Mouse (Mus musculus): Measurements from ENCODE around the gene Gfod2. TPM values are rescaled to one million over a fixed set of nuclear protein-coding genes. Genes with fewer than 3 reads are reported as not detected.

The Gfod2 gene
- total and polyA plus RNA-seq, 3 experiments = 2.3 to 3.7 (median 3.7) TPM

DNA sequence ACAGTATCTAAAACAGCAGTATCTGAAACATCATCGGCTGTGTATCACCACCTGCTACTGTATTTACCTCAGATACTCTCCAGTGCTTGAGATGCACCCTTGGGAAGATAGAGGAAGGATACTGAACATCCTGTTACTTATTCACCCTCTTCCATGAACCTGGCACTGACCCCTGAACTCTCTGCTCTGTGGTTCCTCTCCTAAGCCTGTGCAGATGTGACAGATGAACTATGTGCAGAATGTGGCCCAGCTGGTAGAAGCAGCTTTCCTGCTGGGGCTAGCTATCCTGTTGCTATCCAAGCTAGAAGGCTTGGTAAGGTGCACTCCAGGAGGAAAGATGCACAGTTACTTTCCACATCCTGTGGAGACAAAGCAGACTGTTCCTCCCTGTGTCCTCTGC lies 34.9 kb upstream of the Gfod2 start:
- intact Hi-C loops (cut with DNase I) = no loop called here

DNA sequence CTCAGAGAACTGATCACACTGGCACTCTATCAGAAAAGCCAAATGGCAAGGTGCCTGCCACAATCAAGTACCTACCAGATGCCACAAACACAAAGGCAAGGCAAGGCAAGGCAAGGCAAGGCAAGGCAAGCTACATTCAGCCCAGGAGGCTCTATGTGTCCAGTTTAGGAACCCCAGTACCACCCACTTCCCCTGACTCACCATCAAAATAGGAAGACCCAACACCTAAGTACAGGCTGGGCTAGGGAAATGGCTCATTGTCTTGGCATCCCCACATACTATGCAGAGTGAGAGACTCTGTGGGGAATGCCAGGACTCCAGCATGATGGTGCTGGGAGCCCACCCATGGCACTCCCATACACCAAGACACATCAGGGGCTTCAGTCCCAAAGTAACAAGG lies 31.2 kb upstream of the Gfod2 start:
- Histone ChIP-seq H3K4me3 (no peak overlapping the region), H3K4me1 (ENCODE audit: control insufficient read depth, insufficient read depth, low read length) (peaks cover 9% of the 10 kb centered on the region), H3K27ac (no peak overlapping the region), H3K36me3 (ENCODE audit: control insufficient read depth, insufficient read depth, low read length) (no peaks in the 10 kb centered on the region), H3K27me3 (ENCODE audit: control insufficient read depth, insufficient read depth, low read length) (no peaks in the 10 kb centered on the region), H3K9ac (ENCODE audit: low read depth, low read length) (no peak overlapping the region), H3K79me2 (replicated peaks; ENCODE audit: control insufficient read depth, insufficient read depth, low read length) (no peaks in the 10 kb centered on the region)
- no peak for DNase-seq
- no peak for TF ChIP-seq POLR2A (IDR thresholded peaks at IDR 0.05; ENCODE audit: insufficient read depth, low read depth, low read length)
- TF ChIP-seq EP300 (IDR thresholded peaks at IDR 0.05; ENCODE audit: insufficient read depth, low read depth, low read length) = no peak
- intact Hi-C loops (cut with DNase I) = loop anchor here (2.0 kb wide), 1 partner anchor 75 kb away; no protein-coding TSS in a partner anchor

More for the DNA sequence above, 34.9 kb upstream of the Gfod2 start:
- 67% methylated on average over 1 of the region's 1 CpGs for WGBS
- peaks cover 4% of the 10 kb centered on the region; the same call in 1 of the 2 replicates for H3K79me2 ChIP-seq (replicated peaks; ENCODE audit: control insufficient read depth, insufficient read depth, low read length)
- H3K4me3 ChIP-seq = no peak overlapping the region
- no peaks in the 10 kb centered on the region for H3K36me3 ChIP-seq (ENCODE audit: control insufficient read depth, insufficient read depth, low read length)
- TF ChIP-seq EP300 (IDR thresholded peaks at IDR 0.05; ENCODE audit: insufficient read depth, low read depth, low read length) = no peak
- no peak for TF ChIP-seq POLR2A (IDR thresholded peaks at IDR 0.05; ENCODE audit: insufficient read depth, low read depth, low read length)
- no peak for TF ChIP-seq CTCF (IDR thresholded peaks at IDR 0.05)
- H3K27me3 ChIP-seq (ENCODE audit: control insufficient read depth, insufficient read depth, low read length) = no peaks in the 10 kb centered on the region
- DNase-seq = no peak
- H3K9ac ChIP-seq (ENCODE audit: low read depth, low read length) = no peak overlapping the region
- H3K4me1 ChIP-seq (ENCODE audit: control insufficient read depth, insufficient read depth, low read length) = peaks cover 9% of the 10 kb centered on the region
- no peak overlapping the region for H3K27ac ChIP-seq

DNA sequence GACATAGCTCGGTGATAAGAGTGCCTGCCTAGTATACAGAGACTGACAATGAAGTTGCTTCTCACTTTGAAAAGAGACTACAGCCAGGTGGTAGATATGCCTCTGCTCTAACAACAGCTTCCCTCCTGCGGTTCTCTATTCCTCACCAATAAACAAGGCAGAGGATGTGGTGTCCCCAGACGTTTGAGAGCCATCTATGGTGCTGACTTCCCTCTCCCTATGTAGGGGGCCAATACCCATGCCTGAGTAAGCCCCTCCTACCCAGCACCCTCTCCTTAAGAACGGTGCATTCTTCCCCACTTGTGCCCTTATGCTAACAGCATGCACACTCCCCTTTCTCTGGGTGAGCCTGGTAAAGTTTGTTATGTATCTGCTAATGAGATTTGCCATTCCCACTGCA lies 30.5 kb upstream of the Gfod2 start:
- no peak overlapping the region for H3K9ac ChIP-seq (ENCODE audit: low read depth, low read length)
- no peak overlapping the region for H3K27ac ChIP-seq
- no peak for TF ChIP-seq EP300 (IDR thresholded peaks at IDR 0.05; ENCODE audit: insufficient read depth, low read depth, low read length)
- no peak for TF ChIP-seq POLR2A (IDR thresholded peaks at IDR 0.05; ENCODE audit: insufficient read depth, low read depth, low read length)
- TF ChIP-seq CTCF (IDR thresholded peaks at IDR 0.05) = no peak
- no peaks in the 10 kb centered on the region for H3K27me3 ChIP-seq (ENCODE audit: control insufficient read depth, insufficient read depth, low read length)
- DNase-seq = no peak
- H3K4me1 ChIP-seq (ENCODE audit: control insufficient read depth, insufficient read depth, low read length) = peaks cover 9% of the 10 kb centered on the region
- H3K36me3 ChIP-seq (ENCODE audit: control insufficient read depth, insufficient read depth, low read length) = no peaks in the 10 kb centered on the region
- H3K79me2 ChIP-seq (replicated peaks; ENCODE audit: control insufficient read depth, insufficient read depth, low read length) = no peaks in the 10 kb centered on the region
- H3K4me3 ChIP-seq = no peak overlapping the region
- intact Hi-C loops (cut with DNase I) = loop anchor here (2.0 kb wide), 1 partner anchor 74 kb away; no protein-coding TSS in a partner anchor
- 57% methylated on average over 4 of the region's 4 CpGs for whole genome bisulfite sequencing

DNA sequence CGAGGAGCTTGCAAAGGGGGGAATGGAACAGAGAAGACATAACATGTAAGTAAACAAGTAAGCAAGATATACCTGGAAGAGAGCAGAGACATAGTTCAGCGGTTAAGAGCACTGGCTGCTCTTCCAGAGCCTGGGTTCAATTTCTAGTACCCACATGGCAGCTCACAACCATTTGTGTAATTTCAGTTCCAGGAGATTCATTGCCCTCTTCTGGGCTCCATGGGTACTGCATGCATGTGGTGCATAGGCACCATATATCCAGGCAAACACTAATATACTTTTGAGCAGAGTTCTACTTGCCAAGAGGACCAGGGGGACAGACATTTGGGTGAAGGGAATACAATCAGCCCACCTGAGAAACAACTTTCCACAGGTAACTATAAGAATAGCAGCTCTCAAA lies 29.8 kb upstream of the Gfod2 start:
- Histone ChIP-seq H3K27me3 (ENCODE audit: control insufficient read depth, insufficient read depth, low read length) (no peaks in the 10 kb centered on the region), H3K36me3 (ENCODE audit: control insufficient read depth, insufficient read depth, low read length) (no peaks in the 10 kb centered on the region), H3K4me1 (ENCODE audit: control insufficient read depth, insufficient read depth, low read length) (peaks cover 9% of the 10 kb centered on the region), H3K4me3 (no peak overlapping the region), H3K9ac (ENCODE audit: low read depth, low read length) (no peak overlapping the region), H3K27ac (no peak overlapping the region), H3K79me2 (replicated peaks; ENCODE audit: control insufficient read depth, insufficient read depth, low read length) (no peaks in the 10 kb centered on the region)
- 94% methylated on average over 2 of the region's 2 CpGs for WGBS
- intact Hi-C loops (cut with DNase I) = loop anchor here (2.0 kb wide), 1 partner anchor 73 kb away; no protein-coding TSS in a partner anchor
- TF ChIP-seq CTCF (IDR thresholded peaks at IDR 0.05) (peak; percentile 89), POLR2A (IDR thresholded peaks at IDR 0.05; ENCODE audit: insufficient read depth, low read depth, low read length) (no peak)
- DNase-seq = peak in 1 of 2 experiments; percentile 63

DNA sequence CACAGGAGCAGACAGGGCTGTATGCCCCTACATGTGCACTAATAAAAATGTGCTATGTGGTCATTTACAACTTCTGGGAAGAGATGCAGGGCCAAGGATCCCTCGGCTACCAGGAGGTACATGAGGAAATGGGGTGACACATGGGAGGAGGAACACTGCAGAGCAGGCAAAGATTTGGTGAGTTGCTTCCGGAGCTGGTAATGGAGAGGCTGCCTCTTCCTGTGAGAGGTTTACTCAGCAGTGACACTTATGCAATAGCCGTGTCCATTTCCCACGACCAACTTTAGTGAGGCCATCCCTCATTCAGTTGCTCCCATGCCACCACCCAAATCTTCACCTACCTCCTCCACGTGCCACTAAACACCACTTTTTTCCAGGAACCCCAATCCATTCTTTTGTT lies 21.8 kb upstream of the Gfod2 start:
- no peaks in the 10 kb centered on the region for H3K36me3 ChIP-seq (ENCODE audit: control insufficient read depth, insufficient read depth, low read length)
- no peak for DNase-seq
- TF ChIP-seq POLR2A (IDR thresholded peaks at IDR 0.05; ENCODE audit: insufficient read depth, low read depth, low read length) (no peak), EP300 (IDR thresholded peaks at IDR 0.05; ENCODE audit: insufficient read depth, low read depth, low read length) (no peak), CTCF (IDR thresholded peaks at IDR 0.05) (no peak)
- WGBS = 75% methylated on average over 5 of the region's 5 CpGs
- H3K4me3 ChIP-seq = no peak overlapping the region
- H3K79me2 ChIP-seq (replicated peaks; ENCODE audit: control insufficient read depth, insufficient read depth, low read length) = no peaks in the 10 kb centered on the region
- H3K4me1 ChIP-seq (ENCODE audit: control insufficient read depth, insufficient read depth, low read length) = no peaks in the 10 kb centered on the region
- H3K9ac ChIP-seq (ENCODE audit: low read depth, low read length) = no peak overlapping the region
- H3K27me3 ChIP-seq (ENCODE audit: control insufficient read depth, insufficient read depth, low read length) = no peaks in the 10 kb centered on the region
- intact Hi-C loops (cut with DNase I) = no loop called here
- H3K27ac ChIP-seq = no peak overlapping the region

DNA sequence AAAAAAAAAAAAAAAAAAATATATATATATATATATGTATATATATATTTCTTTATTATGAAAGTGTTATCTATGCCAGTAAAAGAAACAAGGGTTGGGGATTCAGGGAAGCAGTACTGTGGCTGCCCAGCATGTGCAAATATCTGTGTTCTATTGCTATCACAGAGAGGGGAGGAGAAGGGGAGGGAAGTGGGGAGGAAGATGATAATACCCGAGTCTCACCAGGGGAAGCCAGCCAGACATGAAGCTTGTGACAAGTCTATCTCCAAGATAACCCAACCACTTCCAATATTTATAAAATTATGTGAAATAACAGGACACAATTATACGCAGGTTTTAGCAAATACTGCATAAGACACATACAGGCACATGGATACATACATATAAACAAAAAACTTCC lies 19.4 kb upstream of the Gfod2 start:
- no peaks in the 10 kb centered on the region for H3K36me3 ChIP-seq (ENCODE audit: control insufficient read depth, insufficient read depth, low read length)

More for the DNA sequence above, 19.4 kb upstream of the Gfod2 start:
- intact Hi-C loops (cut with DNase I) = no loop called here
- no peak overlapping the region for H3K27ac ChIP-seq
- no peak overlapping the region for H3K9ac ChIP-seq (ENCODE audit: low read depth, low read length)
- no peak for DNase-seq
- no peaks in the 10 kb centered on the region for H3K4me1 ChIP-seq (ENCODE audit: control insufficient read depth, insufficient read depth, low read length)
- H3K27me3 ChIP-seq (ENCODE audit: control insufficient read depth, insufficient read depth, low read length) = no peaks in the 10 kb centered on the region
- H3K4me3 ChIP-seq = no peak overlapping the region
- 59% methylated on average over 2 of the region's 2 CpGs for WGBS
- H3K79me2 ChIP-seq (replicated peaks; ENCODE audit: control insufficient read depth, insufficient read depth, low read length) = no peaks in the 10 kb centered on the region
- no peak for TF ChIP-seq EP300 (IDR thresholded peaks at IDR 0.05; ENCODE audit: insufficient read depth, low read depth, low read length)
- TF ChIP-seq CTCF (IDR thresholded peaks at IDR 0.05) = no peak
- no peak for TF ChIP-seq POLR2A (IDR thresholded peaks at IDR 0.05; ENCODE audit: insufficient read depth, low read depth, low read length)

Data from heart, adult 2 months (tissue).